Mouse (Mus musculus): Measurements from ENCODE around the gene Sox2.

GRCm38 (mm10) chr3:34647688-34648087 lies 2.5 kb upstream of the Sox2 start:
- TF ChIP-seq CTCF (IDR thresholded peaks at IDR 0.05; ENCODE audit: low read depth) (peak; percentile 69), EP300 (IDR thresholded peaks at IDR 0.05; ENCODE audit: low read depth) (no peak)
